Mouse (Mus musculus) heart, embryonic 16.5 days (tissue): Measurements from ENCODE around the gene Prim1. TPM values are rescaled to one million over a fixed set of nuclear protein-coding genes. Genes with fewer than 3 reads are reported as not detected.

Experiments
- ATAC-seq: fragments of 200-750 bp; cut with Nextera tagmentation; replicated peaks from 2 replicates; pipeline ENCODE4 v1.8.0; 2017; ENCODE audit warnings: moderate number of reproducible peaks; ENCODE audit not compliant: insufficient read depth, low FRiP score; ENCODE audit errors: extremely low read depth
- H3K27ac ChIP-seq: fragments of 300-500 bp; sonication (generic); 2 replicates; pipeline ENCODE4 v1.5.1; 2014; ENCODE audit warnings: mild to moderate bottlenecking, low read length, control low read depth, moderate library complexity
- H3K27me3 ChIP-seq: fragments of 300-500 bp; sonication (generic); 2 replicates; pipeline ENCODE4 v1.6.1; 2014; ENCODE audit warnings: low read length, mixed read lengths; ENCODE audit not compliant: control insufficient read depth, insufficient read depth
- H3K36me3 ChIP-seq: fragments of 300-500 bp; sonication (generic); 2 replicates; pipeline ENCODE4 v1.6.1; 2014; ENCODE audit not compliant: control insufficient read depth, insufficient read depth
- H3K4me1 ChIP-seq: fragments of 300-500 bp; sonication (generic); 2 replicates; pipeline ENCODE4 v1.6.1; 2014; ENCODE audit warnings: low read length, mixed read lengths; ENCODE audit not compliant: control insufficient read depth, insufficient read depth
- H3K4me2 ChIP-seq: fragments of 300-500 bp; sonication (generic); 2 replicates; pipeline ENCODE4 v1.6.1; 2014; ENCODE audit warnings: low read depth, mild to moderate bottlenecking, control low read depth, low read length
- H3K4me3 ChIP-seq: fragments of 300-500 bp; sonication (generic); 2 replicates; pipeline ENCODE4 v1.5.1; 2014; ENCODE audit warnings: mild to moderate bottlenecking, control low read depth, low read length
- H3K9ac ChIP-seq: fragments of 300-500 bp; sonication (generic); 2 replicates; pipeline ENCODE4 v1.6.1; 2014; ENCODE audit warnings: low read length, control low read depth
- H3K9me3 ChIP-seq: fragments of 300-500 bp; sonication (generic); replicated peaks from 2 replicates; pipeline ENCODE4 v1.6.1; 2016; ENCODE audit warnings: low read length; ENCODE audit not compliant: control insufficient read depth
- WGBS: fragments of 180-500 bp; shearing (Covaris S2); extraction: QIAGEN DNeasy Blood & Tissue Kit; methylation state at CpG from one replicate; pipeline ENCODE4 v1.1.7; 2014; 5-methylcytosine and 5-hydroxymethylcytosine counted together
- polyA plus RNA-seq: library from polyadenylated mRNA; unstranded; fragments of >200 nt; fragmentation: Nextera tagmentation; extraction: Ambion mirVana; gene quantifications from 2 replicates; pipeline ENCODE4 v1.2.1, GENCODE M21; 2015

Prim1 gene
- 45.8 and 50.8 TPM in 2 replicates for polyA plus RNA-seq

DNA sequence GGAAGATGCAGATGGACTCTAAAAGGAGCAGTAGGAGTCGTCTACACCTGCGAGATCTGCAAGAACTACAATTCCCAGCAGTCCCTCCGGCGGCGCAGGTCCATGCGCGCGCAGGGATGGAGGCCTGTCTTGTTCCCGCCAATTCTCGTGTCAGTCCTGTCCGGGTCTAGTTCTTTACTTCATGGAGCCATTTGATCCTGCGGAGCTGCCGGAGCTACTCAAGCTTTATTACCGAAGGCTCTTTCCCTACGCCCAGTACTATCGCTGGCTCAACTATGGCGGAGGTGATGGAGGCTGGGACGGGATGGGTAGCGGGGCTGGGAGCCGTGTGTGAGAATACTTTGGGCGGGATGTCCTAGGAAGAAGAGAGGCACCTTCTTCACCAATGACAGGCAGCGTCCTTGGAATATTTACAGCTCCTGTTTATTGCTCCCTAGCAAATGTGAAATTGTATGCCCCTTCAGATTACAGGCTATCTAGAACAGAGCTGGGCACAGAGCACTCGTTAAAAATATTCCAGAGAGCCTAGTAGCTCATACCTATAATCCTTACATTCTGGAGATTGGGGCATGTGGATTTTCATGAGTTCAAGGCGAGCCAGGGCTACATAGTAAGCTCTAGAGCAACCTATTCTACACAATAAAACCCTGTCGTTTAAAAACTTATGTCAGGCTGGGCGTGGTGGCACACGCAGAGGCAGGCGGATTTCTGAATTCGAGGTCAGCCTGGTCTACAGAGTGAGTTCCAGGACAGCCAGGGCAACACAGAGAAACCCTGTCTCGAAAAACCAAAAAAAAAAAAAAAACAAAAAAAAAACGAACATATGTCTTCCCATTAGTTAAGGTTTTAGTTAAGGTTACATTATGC lies at the start of gene Prim1:
Gene Prim1, plus strand, starts transcription at position 101 of the 867 bp plus-strand sequence.
- Histone ChIP-seq H3K9me3 (no peaks in the 10 kb centered on the region), H3K27ac (0 out of 2 replicates have a peak within 1 kb of the TSS, but pooled peaks have one; percentile 56), H3K36me3 (peaks cover 8% of the 10 kb centered on the region; the same call in 1 of the 2 replicates), H3K27me3 (no peaks in the 10 kb centered on the region), H3K4me3 (peak within 1 kb of the TSS; percentile 59), H3K4me1 (peaks cover 3% of the 10 kb centered on the region; the same call in 1 of the 2 replicates), H3K4me2 (peak within 1 kb of the TSS; percentile 57), H3K9ac (peak within 1 kb of the TSS; percentile 63)
- ATAC-seq, result peak; percentile 92
- WGBS, result 6% methylated on average over 31 of the region's 31 CpGs

DNA sequence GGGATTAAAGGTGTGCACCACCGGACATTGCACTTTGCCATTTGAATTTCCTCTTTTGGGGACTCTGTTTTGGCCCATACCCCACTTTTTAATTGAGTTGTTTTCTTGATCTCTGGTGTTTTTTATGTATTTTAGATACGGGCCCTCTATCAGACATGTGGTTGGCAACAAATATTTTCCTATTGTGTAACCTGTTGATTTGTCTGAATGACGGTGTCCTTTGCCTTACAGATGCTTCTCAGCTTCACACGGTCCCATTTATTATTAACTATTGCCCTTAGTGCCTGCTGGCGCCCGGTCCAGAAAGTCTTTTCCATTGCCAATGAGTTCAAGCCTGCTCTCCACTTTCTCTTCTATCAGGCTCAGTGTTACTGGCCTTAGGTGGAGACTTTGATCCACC lies 48.5 kb upstream of the Prim1 start:
- no peak overlapping the region for H3K9ac ChIP-seq
- no peak for ATAC-seq
- 85% methylated on average over 6 of the region's 6 CpGs for WGBS
- no peak overlapping the region for H3K27ac ChIP-seq
- H3K27me3 ChIP-seq, result no peaks in the 10 kb centered on the region
- no peaks in the 10 kb centered on the region for H3K36me3 ChIP-seq
- H3K4me3 ChIP-seq, result no peak overlapping the region
- H3K4me2 ChIP-seq, result no peak overlapping the region
- H3K4me1 ChIP-seq, result peaks cover 5% of the 10 kb centered on the region; the same call in 1 of the 2 replicates
- H3K9me3 ChIP-seq, result no peaks in the 10 kb centered on the region

DNA sequence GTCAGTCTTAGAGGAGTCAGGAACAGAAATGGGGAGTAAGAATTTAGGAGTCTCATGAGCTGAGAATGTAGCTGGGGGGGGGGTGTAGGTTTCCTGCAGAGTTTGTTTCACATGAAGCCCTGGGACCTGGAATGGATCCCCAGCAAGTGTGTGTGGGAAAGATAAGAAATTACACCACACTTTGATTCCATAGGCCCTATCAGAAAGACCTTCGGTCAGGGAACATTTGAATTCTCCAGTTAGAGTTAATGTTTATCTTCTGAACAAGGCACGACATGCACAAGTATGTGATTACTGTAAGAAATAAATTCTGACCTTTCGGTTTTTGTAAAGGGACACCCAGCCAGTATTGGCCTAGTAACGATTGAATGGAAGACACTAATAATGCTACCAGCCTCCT lies 45.1 kb upstream of the Prim1 start:
- no peak overlapping the region for H3K4me2 ChIP-seq
- no peak overlapping the region for H3K4me3 ChIP-seq
- H3K36me3 ChIP-seq, result no peaks in the 10 kb centered on the region
- no peak for ATAC-seq
- H3K9me3 ChIP-seq, result peaks cover 2% of the 10 kb centered on the region; the same call in 1 of the 2 replicates
- no peaks in the 10 kb centered on the region for H3K27me3 ChIP-seq
- H3K9ac ChIP-seq, result no peak overlapping the region
- peaks cover 3% of the 10 kb centered on the region; the same call in 1 of the 2 replicates for H3K4me1 ChIP-seq
- H3K27ac ChIP-seq, result no peak overlapping the region
- 54% methylated on average over 4 of the region's 4 CpGs for WGBS

DNA sequence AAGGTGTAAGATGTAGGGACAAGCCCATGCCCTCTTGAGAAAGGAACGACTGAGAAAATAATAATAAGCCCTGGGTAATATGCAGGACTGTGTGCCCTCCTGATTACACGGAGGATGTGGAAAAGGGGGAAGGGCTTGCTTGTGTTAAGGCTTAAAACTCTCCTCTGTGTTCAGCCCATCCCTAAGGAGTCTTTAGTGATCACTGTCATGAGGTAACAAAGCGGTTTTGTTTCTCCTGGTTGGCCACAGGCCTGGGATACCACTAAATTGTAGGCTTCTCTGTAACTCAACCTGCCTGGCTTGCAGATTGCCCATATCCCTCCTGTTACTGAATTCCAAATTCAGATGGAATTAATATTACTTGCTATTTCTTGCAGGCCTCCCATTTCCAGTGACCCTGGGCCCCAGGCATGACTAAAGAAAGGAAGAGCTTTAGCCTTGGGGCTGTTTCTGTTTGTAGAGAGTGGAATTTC lies 44.6 kb upstream of the Prim1 start:
- H3K36me3 ChIP-seq, result no peaks in the 10 kb centered on the region
- H3K27ac ChIP-seq, result no peak overlapping the region

DNA sequence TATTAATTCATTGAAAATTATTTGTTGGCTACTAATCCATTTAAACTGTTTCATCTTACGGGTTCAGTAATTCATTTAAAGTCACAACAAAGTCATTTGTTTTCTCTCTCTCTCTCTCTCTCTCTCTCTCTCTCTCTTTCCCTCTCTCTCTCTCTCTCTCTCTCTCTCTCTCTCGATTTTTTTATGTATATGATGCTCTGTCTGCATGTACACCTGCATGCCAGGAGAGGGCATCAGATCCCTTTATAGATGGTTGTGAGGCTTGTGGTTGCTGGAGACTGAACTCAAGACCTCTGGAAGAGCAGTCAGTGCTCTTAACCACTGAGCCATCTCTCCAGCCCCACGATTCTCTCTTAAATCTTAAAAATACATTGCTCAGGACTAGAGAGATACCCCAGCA lies 43.8 kb upstream of the Prim1 start:
- H3K4me3 ChIP-seq, result no peak overlapping the region
- H3K27me3 ChIP-seq, result no peaks in the 10 kb centered on the region
- H3K4me2 ChIP-seq, result no peak overlapping the region
- 57% methylated on average over 3 of the region's 3 CpGs for WGBS
- ATAC-seq, result no peak
- H3K9me3 ChIP-seq, result peaks cover 2% of the 10 kb centered on the region; the same call in 1 of the 2 replicates
- no peak overlapping the region for H3K9ac ChIP-seq
- H3K4me1 ChIP-seq, result no peaks in the 10 kb centered on the region
- H3K36me3 ChIP-seq, result no peaks in the 10 kb centered on the region
- H3K27ac ChIP-seq, result no peak overlapping the region

More for the DNA sequence above, 44.6 kb upstream of the Prim1 start:
- H3K9ac ChIP-seq, result no peak overlapping the region
- WGBS, result 58% methylated on average over 3 of the region's 3 CpGs
- no peak overlapping the region for H3K4me3 ChIP-seq
- no peaks in the 10 kb centered on the region for H3K4me1 ChIP-seq
- H3K9me3 ChIP-seq, result peaks cover 2% of the 10 kb centered on the region; the same call in 1 of the 2 replicates
- H3K4me2 ChIP-seq, result no peak overlapping the region
- ATAC-seq, result no peak
- no peaks in the 10 kb centered on the region for H3K27me3 ChIP-seq

DNA sequence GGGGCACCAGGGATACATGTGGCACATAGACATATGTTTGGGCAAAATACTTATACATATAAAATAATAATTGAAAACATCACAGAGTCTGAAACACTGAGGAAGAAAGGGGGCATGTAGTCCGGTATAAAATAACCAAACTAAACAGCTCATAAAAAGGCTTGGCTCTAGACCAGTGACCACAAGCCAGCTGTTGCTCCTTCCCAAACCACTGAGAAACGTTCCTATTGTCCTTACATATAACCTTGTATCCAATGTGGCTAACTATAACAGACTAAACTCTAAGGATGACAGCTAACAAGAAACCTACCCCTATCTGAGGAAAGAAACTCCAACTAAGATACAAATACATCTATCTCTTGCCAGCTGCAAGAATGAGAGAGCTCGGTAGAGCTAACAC lies 40.9 kb upstream of the Prim1 start:
- H3K27ac ChIP-seq, result no peak overlapping the region
- no peak for ATAC-seq
- 72% methylated on average over 3 of the region's 3 CpGs for WGBS
- H3K4me2 ChIP-seq, result no peak overlapping the region
- H3K4me1 ChIP-seq, result no peaks in the 10 kb centered on the region
- H3K9ac ChIP-seq, result no peak overlapping the region
- no peaks in the 10 kb centered on the region for H3K27me3 ChIP-seq
- no peaks in the 10 kb centered on the region for H3K36me3 ChIP-seq
- H3K4me3 ChIP-seq, result no peak overlapping the region
- peaks cover 2% of the 10 kb centered on the region; the same call in 1 of the 2 replicates for H3K9me3 ChIP-seq

DNA sequence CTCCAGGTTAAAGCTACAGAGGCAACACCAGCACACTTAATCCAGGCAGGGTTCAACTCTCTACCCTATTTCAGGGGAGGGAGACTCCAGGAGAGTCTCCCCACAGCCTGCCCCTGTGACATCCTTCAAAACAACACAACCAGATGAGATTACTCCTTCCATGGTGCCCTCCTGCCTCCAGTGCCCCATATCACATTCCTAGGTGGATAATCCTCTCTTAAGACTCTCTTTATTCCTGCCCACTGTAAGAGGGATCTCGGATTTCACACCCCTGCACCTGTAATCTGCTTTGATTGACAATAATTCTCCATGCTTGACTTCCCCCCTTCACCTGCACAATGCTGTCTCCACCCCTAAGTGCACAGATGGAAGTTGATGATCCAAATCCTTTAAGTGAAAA lies 39.5 kb upstream of the Prim1 start:
- no peak overlapping the region for H3K4me2 ChIP-seq
- no peaks in the 10 kb centered on the region for H3K36me3 ChIP-seq
- no peak for ATAC-seq
- no peak overlapping the region for H3K4me3 ChIP-seq
- peaks cover 2% of the 10 kb centered on the region; the same call in 1 of the 2 replicates for H3K9me3 ChIP-seq
- WGBS, result 14% methylated on average over 1 of the region's 1 CpGs
- no peaks in the 10 kb centered on the region for H3K4me1 ChIP-seq
- H3K9ac ChIP-seq, result no peak overlapping the region
- H3K27me3 ChIP-seq, result no peaks in the 10 kb centered on the region
- no peak overlapping the region for H3K27ac ChIP-seq

DNA sequence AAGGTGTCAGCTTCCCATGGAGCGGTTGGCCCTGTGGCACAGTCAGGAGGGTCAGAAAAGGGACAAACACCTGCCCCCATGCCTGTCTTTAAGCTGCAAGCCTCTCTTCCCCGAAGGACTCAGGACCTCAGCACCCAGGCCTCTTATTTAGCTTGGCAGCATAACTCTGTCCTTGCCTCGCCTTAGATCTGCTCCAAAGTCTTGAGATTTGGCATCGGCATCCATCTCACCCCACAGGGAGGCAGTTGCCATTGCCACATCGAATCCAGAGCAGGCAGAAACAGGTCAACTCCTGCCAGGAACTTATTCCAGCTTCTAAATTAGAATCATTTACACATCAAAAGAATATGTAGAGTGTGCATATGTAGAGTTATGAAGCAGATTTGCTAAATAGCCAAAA lies 30.3 kb upstream of the Prim1 start:
- ATAC-seq, result no peak
- no peak overlapping the region for H3K4me3 ChIP-seq
- no peaks in the 10 kb centered on the region for H3K27me3 ChIP-seq
- H3K27ac ChIP-seq, result no peak overlapping the region
- peaks cover 3% of the 10 kb centered on the region; the same call in 1 of the 2 replicates for H3K9me3 ChIP-seq
- no peaks in the 10 kb centered on the region for H3K36me3 ChIP-seq
- H3K9ac ChIP-seq, result no peak overlapping the region
- no peaks in the 10 kb centered on the region for H3K4me1 ChIP-seq
- 74% methylated on average over 5 of the region's 5 CpGs for WGBS
- no peak overlapping the region for H3K4me2 ChIP-seq

DNA sequence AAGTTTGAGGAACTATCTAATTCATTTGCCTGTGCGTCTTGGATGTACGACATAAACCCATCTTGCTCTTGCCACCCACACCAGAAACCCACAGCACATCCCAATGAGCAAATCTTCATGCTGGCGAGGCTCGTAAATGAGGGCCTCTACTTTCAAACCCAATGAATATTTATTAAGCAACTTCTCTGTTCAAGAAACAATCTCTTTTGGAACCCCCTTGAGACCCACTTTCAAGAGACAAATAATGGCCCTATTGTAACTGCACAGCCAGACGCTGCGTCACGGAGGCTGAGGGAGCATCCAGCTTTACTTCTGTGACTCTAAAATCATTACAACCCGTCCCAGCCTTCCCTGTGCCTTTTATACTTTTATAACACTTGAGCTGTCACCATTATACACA lies 29.4 kb upstream of the Prim1 start:
- 77% methylated on average over 8 of the region's 8 CpGs for WGBS
- ATAC-seq, result no peak
- Histone ChIP-seq H3K27ac (no peak overlapping the region), H3K4me2 (no peak overlapping the region), H3K4me3 (no peak overlapping the region), H3K9ac (no peak overlapping the region), H3K9me3 (peaks cover 3% of the 10 kb centered on the region; the same call in 1 of the 2 replicates), H3K27me3 (no peaks in the 10 kb centered on the region), H3K36me3 (no peaks in the 10 kb centered on the region), H3K4me1 (no peaks in the 10 kb centered on the region)
